Mouse (Mus musculus) liver, embryonic 12.5 days (tissue): ENCODE results near the gene Grwd1. TPM values are rescaled to one million over a fixed set of nuclear protein-coding genes. Genes with fewer than 3 reads are reported as not detected.
A peak's percentile ranks its signal among the peaks of the same experiment; 100 is the strongest.

Source experiments
- ATAC-seq: fragments of 200-750 bp; cut with Nextera tagmentation; 2 replicates; pipeline ENCODE4 v1.8.0; 2017; ENCODE audit warnings: moderate number of reproducible peaks, mild to moderate bottlenecking, moderate library complexity
- H3K27ac ChIP-seq: fragments of 300-500 bp; sonication (generic); 2 replicates; pipeline ENCODE4 v1.5.1; 2016; ENCODE audit warnings: mild to moderate bottlenecking
- H3K27me3 ChIP-seq: fragments of 300-500 bp; sonication (generic); replicated peaks from 2 replicates; pipeline ENCODE4 v1.6.1; 2016; ENCODE audit warnings: mild to moderate bottlenecking, moderate library complexity
- H3K36me3 ChIP-seq: fragments of 300-500 bp; sonication (generic); 2 replicates; pipeline ENCODE4 v1.6.1; 2016; ENCODE audit warnings: mild to moderate bottlenecking, moderate library complexity
- H3K4me1 ChIP-seq: fragments of 300-500 bp; sonication (generic); 2 replicates; pipeline ENCODE4 v1.6.1; 2016
- H3K4me2 ChIP-seq: fragments of 300-500 bp; sonication (generic); 2 replicates; pipeline ENCODE4 v1.6.1; 2016; ENCODE audit warnings: mild to moderate bottlenecking, moderate library complexity
- H3K4me3 ChIP-seq: fragments of 300-500 bp; sonication (generic); 2 replicates; pipeline ENCODE4 v1.5.1; 2016; ENCODE audit warnings: mild to moderate bottlenecking, moderate library complexity
- H3K9ac ChIP-seq: fragments of 300-500 bp; sonication (generic); 2 replicates; pipeline ENCODE4 v1.6.1; 2016; ENCODE audit warnings: mild to moderate bottlenecking, moderate library complexity
- H3K9me3 ChIP-seq: fragments of 300-500 bp; sonication (generic); replicated peaks from 2 replicates; pipeline ENCODE4 v1.6.1; 2016; ENCODE audit warnings: mild to moderate bottlenecking, moderate library complexity
- WGBS: fragments of 180-500 bp; shearing (Covaris S2); methylation state at CpG from one replicate; pipeline ENCODE4 v1.1.7; 2016; ENCODE audit not compliant: insufficient replicate concordance; 5-methylcytosine and 5-hydroxymethylcytosine counted together
- polyA plus RNA-seq: library from polyadenylated mRNA; unstranded; fragments of >200 nt; fragmentation: Nextera tagmentation; extraction: Ambion mirVana; gene quantifications from 2 replicates; pipeline ENCODE4 v1.2.1, GENCODE M21; 2016

The Grwd1 gene
- polyA plus RNA-seq, 1 experiment from 2014 or later: 67.0 TPM

- peak; percentile 23; the same call in 1 of the 2 replicates for ATAC-seq
Observed at GRCm38 (mm10) chr7:45783511-45784091, 47.1 kb downstream of the Grwd1 start, which contains the start of gene Lmtk3. Gene Lmtk3 (plus strand): TSS chr7:45783738.

DNA sequence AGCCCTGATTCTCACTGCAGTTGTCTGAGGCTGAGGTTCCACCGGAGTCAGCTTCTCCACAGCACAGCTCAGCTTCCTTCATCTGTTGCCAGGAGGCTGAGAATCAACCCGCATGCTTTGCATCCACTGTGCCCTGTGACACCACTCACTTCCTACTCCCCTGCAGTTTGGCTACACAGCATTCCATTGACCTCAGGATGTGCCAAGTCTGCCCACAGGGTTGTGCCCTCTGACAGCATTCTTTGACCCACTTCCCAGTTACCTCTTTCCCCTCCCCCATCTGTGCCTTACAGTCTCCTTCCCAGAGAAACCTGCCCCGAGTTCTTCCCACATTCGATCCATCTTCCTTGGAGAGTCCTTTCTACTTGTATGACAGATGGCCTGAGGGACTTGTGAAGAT, 48.5 kb downstream of the Grwd1 start:
- H3K4me3 ChIP-seq: no peak overlapping the region
- H3K9me3 ChIP-seq: no peaks in the 10 kb centered on the region
- no peak overlapping the region for H3K27ac ChIP-seq
- H3K4me1 ChIP-seq: peaks cover 45% of the 10 kb centered on the region
- 56% methylated on average over 4 of the region's 4 CpGs for WGBS
- no peak overlapping the region for H3K9ac ChIP-seq
- no peak overlapping the region for H3K4me2 ChIP-seq
- ATAC-seq: no peak
- no peaks in the 10 kb centered on the region for H3K36me3 ChIP-seq
- H3K27me3 ChIP-seq: peaks cover 92% of the 10 kb centered on the region

More at GRCm38 (mm10) chr7:45783511-45784091, 47.1 kb downstream of the Grwd1 start, which contains the start of gene Lmtk3:
- Histone ChIP-seq H3K4me2 (peak within 1 kb of the TSS; percentile 75), H3K4me3 (peak within 1 kb of the TSS; percentile 58), H3K27me3 (peaks cover 94% of the 10 kb centered on the region), H3K9me3 (no peaks in the 10 kb centered on the region), H3K27ac (no peak within 1 kb of the TSS), H3K36me3 (no peaks in the 10 kb centered on the region), H3K9ac (peak within 1 kb of the TSS; percentile 51), H3K4me1 (peaks cover 47% of the 10 kb centered on the region)
- under 1% methylated on average over 38 of the region's 38 CpGs for WGBS

DNA sequence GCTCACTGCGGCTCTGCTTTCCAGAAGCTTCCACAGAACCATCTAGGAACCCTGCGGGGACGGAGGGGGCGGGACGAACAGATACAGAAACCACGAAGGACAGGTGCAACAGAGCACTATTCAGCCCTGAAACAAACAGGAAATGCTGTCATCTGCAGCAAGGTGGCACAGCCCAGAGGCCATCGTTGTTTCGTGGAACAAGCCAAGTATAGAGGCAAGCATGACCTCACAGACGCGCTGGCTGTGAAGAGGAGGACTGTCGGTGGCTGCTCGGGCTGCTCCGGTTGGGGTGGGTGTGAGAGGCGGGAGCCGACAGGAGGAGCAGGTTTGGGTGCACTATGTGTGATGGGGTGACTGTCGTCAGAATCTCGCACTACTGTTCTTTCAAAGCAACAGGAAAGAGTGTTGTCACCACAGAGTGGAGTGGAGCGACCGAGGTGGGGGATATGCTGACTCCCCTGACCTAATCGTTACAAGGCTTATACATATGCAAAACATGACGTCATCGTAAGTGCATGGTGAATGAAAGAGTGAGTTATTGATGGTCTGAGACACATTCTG, 51.6 kb downstream of the Grwd1 start:
- WGBS: 16% methylated on average over 22 of the region's 22 CpGs
- Histone ChIP-seq H3K27me3 (peaks cover 71% of the 10 kb centered on the region), H3K4me1 (peaks cover 16% of the 10 kb centered on the region), H3K9ac (no peak overlapping the region), H3K36me3 (no peaks in the 10 kb centered on the region), H3K4me3 (no peak overlapping the region), H3K4me2 (peak overlapping the region; percentile 43), H3K9me3 (no peaks in the 10 kb centered on the region), H3K27ac (no peak overlapping the region)
- no peak for ATAC-seq

- no peaks in the 10 kb centered on the region for H3K36me3 ChIP-seq
- 52% methylated on average over 7 of the region's 7 CpGs for WGBS
- no peak overlapping the region for H3K27ac ChIP-seq
- no peak for ATAC-seq
- no peak overlapping the region for H3K4me3 ChIP-seq
- H3K9me3 ChIP-seq: no peaks in the 10 kb centered on the region
- no peak overlapping the region for H3K9ac ChIP-seq
- H3K27me3 ChIP-seq: peaks cover 52% of the 10 kb centered on the region
- H3K4me1 ChIP-seq: peaks cover 7% of the 10 kb centered on the region
- no peak overlapping the region for H3K4me2 ChIP-seq
Observed at GRCm38 (mm10) chr7:45775237-45775636, 55.5 kb downstream of the Grwd1 start.

Other genes starting within 250 kb of the Grwd1 start
- not detected in 2 replicates for gene Fgf21, start 215.5 kb downstream of the Grwd1 start, polyA plus RNA-seq
- gene Fut1, start 213.7 kb downstream of the Grwd1 start, polyA plus RNA-seq: 0.15 TPM in 1 of 2 replicates, not detected in the other
- 0.20 and 0.23 TPM in 2 replicates for gene Izumo1, start 209.1 kb downstream of the Grwd1 start, polyA plus RNA-seq
- 10.5 and 11.8 TPM in 2 replicates for gene Rasip1, start 203.5 kb downstream of the Grwd1 start, polyA plus RNA-seq
- gene Mamstr, start 191.0 kb downstream of the Grwd1 start, polyA plus RNA-seq: 0.69 and 0.81 TPM in 2 replicates
- 0.05 TPM in 1 of 2 replicates, not detected in the other for gene Fut2, start 164.6 kb downstream of the Grwd1 start, polyA plus RNA-seq
- not detected in 2 replicates for gene Ntn5, start 146.9 kb downstream of the Grwd1 start, polyA plus RNA-seq
- 0.11 and 0.18 TPM in 2 replicates for gene Sec1, start 136.5 kb downstream of the Grwd1 start, polyA plus RNA-seq
- gene Car11, start 131.1 kb downstream of the Grwd1 start, polyA plus RNA-seq: 0.93 and 1.0 TPM in 2 replicates
- 1.1 and 1.8 TPM in 2 replicates for gene Dbp, start 125.9 kb downstream of the Grwd1 start, polyA plus RNA-seq
- gene Rpl18, start 115.5 kb downstream of the Grwd1 start, polyA plus RNA-seq: 892 and 939 TPM in 2 replicates
- 14.8 and 16.1 TPM in 2 replicates for gene Sphk2, start 112.9 kb downstream of the Grwd1 start, polyA plus RNA-seq
- 0.67 and 0.81 TPM in 2 replicates for gene Fam83e, start 109.7 kb downstream of the Grwd1 start, polyA plus RNA-seq
- not detected in 2 replicates for gene Spaca4, start 105.1 kb downstream of the Grwd1 start, polyA plus RNA-seq
- 0.10 and 0.32 TPM in 2 replicates for gene Lmtk3, start 47.2 kb downstream of the Grwd1 start, polyA plus RNA-seq
- gene Sult2b1, start 46.3 kb downstream of the Grwd1 start, polyA plus RNA-seq: 0.77 and 0.81 TPM in 2 replicates
- 47.1 and 54.2 TPM in 2 replicates for gene Cyth2, start 16.4 kb downstream of the Grwd1 start, polyA plus RNA-seq
- gene Kcnj14, start 6.2 kb downstream of the Grwd1 start, polyA plus RNA-seq: 0.27 and 0.50 TPM in 2 replicates
- 24.2 and 25.6 TPM in 2 replicates for gene Kdelr1, start 41.8 kb upstream of the Grwd1 start, polyA plus RNA-seq
- 0.17 and 0.24 TPM in 2 replicates for gene Grin2d, start 47.4 kb upstream of the Grwd1 start, polyA plus RNA-seq
- gene Syngr4, start 65.8 kb upstream of the Grwd1 start, polyA plus RNA-seq: 0.68 and 0.94 TPM in 2 replicates
- 3.8 and 3.9 TPM in 2 replicates for gene Tmem143, start 66.0 kb upstream of the Grwd1 start, polyA plus RNA-seq
- 61.6 and 68.2 TPM in 2 replicates for gene Emp3, start 90.5 kb upstream of the Grwd1 start, polyA plus RNA-seq
- 1.6 and 2.0 TPM in 2 replicates for gene Ccdc114, start 93.1 kb upstream of the Grwd1 start, polyA plus RNA-seq
- 4.9 and 5.3 TPM in 2 replicates for gene Abcc6, start 199.4 kb upstream of the Grwd1 start, polyA plus RNA-seq
- 48.0 and 52.5 TPM in 2 replicates for gene Nomo1, start 202.8 kb upstream of the Grwd1 start, polyA plus RNA-seq